Mouse (Mus musculus) gastrocnemius, adult 2 months (tissue): Measurements from ENCODE around the gene Tmem268. TPM values are rescaled to one million over a fixed set of nuclear protein-coding genes. Genes with fewer than 3 reads are reported as not detected.

Experiments used
- DNase-seq: peaks from one replicate; pipeline ENCODE4 v3.0.0; 2022
- H3K27ac ChIP-seq: fragments of 200-600 bp; 2 replicates; pipeline ENCODE4 v1.8.1; 2022; ENCODE audit warnings: mild to moderate bottlenecking
- H3K4me3 ChIP-seq: fragments of 200-600 bp; 2 replicates; pipeline ENCODE4 v1.8.1; 2022; ENCODE audit warnings: mild to moderate bottlenecking, moderate library complexity
- CTCF ChIP-seq: fragments of 200-600 bp; IDR thresholded peaks from 2 replicates; pipeline ENCODE4 v1.8.1; 2022; ENCODE audit warnings: antibody characterized with exemption, mild to moderate bottlenecking, moderate library complexity
- intact Hi-C: fragments of 180-260 bp; cut with DNase I; formaldehyde crosslinking; loops from one replicate; pipeline ENCODE4 v1.15.1; 2025
- total RNA-seq, 2 experiments: library from RNA; stranded (reverse); gene quantifications; 2 replicates each; pipeline ENCODE4 v1.2.3; 2021

Gene Tmem268
- total RNA-seq, 2 experiments from 2014 or later = 13.3 to 14.7 TPM

DNA sequence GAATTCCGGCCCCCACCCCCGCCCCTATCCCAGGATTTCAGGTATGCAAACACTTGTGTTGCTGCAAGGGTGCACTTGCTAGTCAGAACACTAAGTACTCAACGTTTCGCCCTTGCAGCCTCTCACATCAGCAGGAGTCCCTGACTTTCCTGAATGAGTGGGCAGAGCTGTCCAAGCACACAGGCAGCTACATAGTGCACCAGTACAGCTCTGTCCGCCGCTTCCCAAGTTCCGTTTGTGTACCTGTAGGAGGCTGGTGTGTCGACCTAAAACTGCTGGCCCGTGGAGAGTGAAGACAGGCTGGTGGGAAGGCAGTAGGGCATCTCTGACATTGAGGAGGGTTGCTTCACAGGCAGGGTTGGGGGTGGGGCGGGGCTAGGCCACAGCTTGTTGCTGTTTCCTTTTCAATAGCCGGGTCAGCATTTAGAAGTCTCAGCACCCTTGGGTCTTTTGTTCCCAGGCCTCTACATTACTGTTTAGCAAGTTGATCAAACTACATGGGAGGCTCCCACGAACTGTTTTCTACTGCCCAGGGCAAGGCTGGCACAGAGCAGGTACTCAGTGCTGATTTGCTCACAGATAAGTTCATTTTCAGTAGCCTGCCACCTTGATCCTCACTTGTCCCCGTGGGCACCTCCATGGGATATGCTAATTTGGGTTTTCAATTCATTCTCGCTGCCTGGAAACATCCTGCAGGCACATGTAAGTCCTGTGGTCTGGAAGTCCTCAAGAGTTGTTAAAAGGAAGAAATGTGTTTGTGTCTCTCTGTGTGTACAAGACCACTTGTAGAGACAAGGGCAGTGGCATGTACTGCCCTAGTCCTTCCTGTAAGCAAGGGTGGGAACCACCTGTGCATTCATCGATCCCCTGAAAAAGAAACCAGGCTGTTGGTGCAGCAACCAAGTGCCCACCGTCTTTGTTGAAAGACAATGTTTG is 1.2 kb upstream of the Tmem268 start:
- H3K4me3 ChIP-seq = peak overlapping the region; percentile 87
- H3K27ac ChIP-seq = peak overlapping the region; percentile 99
- no peak for TF ChIP-seq CTCF
- intact Hi-C loops = loop anchor here (5.0 kb wide), 2 partner anchors 35 to 50 kb away; no protein-coding TSS in a partner anchor
- no peak for DNase-seq

DNA sequence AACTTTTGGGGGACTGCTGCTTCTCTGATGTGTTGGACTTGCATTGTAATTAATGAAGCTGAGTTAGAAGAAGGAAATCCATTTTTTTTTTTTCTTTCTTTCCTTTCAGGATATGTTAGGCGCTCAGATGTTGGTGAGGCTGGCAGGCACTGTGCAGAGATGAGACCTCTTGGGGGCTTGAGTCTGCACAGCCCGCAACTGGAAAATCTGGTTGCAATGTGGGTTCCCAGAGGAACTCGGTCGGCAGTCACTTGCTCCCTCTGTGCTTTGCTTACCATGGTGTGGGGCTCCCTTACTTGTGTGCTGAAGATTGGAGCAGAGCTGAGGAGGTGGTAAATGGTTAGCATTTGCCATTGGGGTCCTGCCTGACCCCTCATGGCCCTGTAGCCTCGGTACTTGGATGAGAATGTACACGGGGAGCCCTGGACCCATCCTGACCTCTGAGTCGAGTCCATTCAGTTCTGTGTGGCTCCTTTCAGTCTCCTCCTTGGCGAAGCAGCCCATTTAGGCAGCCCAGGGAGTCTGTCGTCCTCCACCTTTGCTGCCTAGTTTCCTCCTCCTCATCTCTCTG is 631 bp downstream of the Tmem268 start:
- no peak for DNase-seq
- no peak for TF ChIP-seq CTCF
- H3K27ac ChIP-seq = peak overlapping the region; percentile 99
- peak overlapping the region; percentile 87 for H3K4me3 ChIP-seq
- intact Hi-C loops = loop anchor here (5.0 kb wide), 2 partner anchors 33 to 52 kb away; no protein-coding TSS in a partner anchor

DNA sequence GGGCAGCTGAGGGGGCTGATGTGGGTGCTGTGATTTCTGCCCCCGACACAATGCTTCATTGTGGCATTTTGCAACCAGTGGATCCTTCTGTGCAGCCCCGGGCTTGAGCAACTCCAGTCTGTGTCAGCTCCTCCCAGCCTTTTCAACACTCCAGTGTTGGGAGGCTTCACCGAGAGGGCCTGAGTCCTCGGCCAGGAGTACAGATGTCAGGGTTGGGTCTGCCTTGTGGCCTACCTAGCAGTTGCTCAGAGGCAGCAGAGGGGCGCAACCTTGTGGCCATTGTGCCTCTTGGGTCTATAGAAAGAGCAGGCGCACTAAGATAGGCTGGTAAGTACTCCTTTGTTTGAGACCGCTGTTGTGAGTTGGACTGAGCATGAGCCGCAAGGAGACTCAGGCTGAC is 1.5 kb downstream of the Tmem268 start:
- intact Hi-C loops = no loop called here
- H3K4me3 ChIP-seq = no peak overlapping the region
- TF ChIP-seq CTCF = no peak
- DNase-seq = no peak
- H3K27ac ChIP-seq = peak overlapping the region; percentile 99; the same call in 1 of the 2 replicates

DNA sequence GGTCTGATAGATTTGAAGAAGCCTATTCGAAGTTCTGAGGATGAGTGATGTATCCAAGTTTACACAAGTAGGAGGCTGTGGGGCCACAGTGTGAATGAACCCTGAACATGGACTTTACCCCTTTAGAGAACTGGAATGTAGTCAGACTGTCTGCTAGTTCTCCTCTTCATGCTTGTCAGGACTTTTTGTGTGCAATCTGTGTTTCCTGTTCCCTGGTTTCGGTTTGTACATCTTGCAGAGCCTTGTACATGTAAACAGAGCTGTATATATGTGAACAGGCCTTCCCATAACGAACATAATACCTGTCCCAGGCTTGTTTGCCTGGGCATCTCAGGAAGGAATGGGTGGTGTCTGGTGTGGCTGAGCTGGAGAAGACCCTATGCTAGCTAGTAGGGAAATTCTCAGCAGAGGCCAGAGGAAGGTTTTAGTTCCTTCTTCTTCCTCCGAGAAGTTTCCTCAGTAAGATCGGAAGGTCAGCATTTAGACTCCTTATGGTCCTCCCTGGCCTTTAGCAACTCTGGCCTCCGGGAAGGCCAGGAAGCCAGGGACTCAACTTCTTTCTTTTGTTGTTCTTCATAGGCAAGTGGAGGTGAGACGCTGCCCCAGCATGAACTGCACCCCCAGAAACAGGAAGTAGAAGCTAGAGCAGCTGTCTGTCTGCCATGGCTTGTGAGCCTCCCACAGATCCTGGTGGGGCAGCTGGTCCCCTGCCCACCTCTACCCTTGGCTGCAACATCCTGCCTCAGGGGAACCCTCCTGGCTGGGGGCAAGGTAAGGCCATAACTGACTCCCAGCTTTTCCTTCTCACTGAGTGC is 3.5 kb downstream of the Tmem268 start:
- TF ChIP-seq CTCF = no peak
- intact Hi-C loops = no loop called here
- DNase-seq = no peak
- H3K4me3 ChIP-seq = no peak overlapping the region
- peak overlapping the region; percentile 12; the same call in 1 of the 2 replicates for H3K27ac ChIP-seq

DNA sequence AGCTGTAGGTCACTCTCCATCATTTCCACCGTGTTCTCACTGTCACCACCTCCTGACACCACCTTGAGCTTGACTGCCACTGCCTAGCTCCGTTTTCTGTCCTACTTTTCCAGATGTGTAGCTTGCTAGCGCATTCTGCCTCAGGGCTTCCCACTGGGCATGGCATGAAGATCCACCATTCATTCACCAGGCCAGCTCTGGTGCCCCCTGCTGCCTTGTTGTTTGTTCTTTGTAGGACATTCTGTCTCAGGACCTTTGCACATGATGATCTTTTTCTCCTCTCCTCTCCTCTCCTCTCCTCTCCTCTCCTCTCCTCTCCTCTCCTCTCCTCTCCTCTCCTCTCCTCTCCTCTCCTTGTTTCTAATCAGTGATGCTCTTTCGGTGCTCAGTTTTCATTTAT is 4.2 kb downstream of the Tmem268 start:
- no peak for DNase-seq
- H3K4me3 ChIP-seq = no peak overlapping the region
- TF ChIP-seq CTCF = no peak
- H3K27ac ChIP-seq = no peak overlapping the region
- intact Hi-C loops = no loop called here

DNA sequence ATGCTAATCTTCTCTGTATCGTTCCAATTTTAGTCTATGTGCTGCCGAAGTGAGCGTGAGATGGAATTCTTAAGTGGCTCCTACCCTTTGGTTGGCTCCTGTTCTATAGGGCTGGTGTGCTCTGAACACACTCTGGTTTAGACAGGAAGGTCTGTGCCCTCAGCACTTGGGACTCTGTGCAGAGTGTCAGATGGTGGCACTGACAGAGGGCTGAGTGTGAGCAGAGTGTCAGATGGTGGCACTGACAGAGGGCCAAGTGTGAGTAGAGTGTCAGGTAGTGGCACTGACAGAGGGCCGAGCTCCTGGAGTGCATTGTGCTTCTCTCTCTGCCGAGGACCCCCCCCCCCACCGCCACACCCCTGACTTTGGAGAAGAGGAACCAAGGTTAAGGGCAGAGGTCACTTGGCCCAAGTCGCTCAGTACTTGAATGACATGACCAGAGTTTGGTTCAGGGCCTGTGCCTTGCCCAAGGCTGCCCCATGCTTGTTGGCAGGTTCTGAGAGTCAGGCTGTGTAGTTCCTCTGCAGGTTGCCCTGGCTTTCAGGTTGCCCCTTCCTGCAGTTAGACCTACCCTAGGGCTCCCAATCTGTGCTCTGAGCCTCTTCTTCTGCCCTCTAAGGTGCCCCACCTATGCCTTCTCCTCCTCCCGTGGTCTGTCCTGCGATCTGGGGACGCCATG is 9.3 kb downstream of the Tmem268 start:
- Histone ChIP-seq H3K27ac (no peak overlapping the region), H3K4me3 (no peak overlapping the region)
- intact Hi-C loops = no loop called here
- TF ChIP-seq CTCF = no peak
- DNase-seq = no peak

DNA sequence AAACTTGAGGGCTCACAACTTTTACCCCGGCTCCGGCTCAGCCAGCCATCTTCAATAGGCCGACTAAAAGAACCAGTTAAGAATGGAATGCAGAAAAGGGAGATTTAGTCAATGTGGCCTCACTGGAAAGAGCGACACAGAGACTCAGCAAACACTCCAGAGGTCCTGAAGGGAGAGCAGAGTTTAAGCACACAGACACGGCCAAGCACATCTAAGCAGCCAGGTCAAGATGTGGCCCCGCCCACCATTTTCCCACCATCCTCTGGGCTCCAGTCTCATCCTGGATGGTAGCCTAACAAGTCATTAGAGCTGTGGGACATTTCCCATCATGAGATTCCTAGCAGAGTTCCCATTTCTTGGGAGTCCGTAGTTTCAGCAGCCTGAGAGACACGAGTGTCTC is 10.7 kb downstream of the Tmem268 start:
- TF ChIP-seq CTCF = no peak
- intact Hi-C loops = no loop called here
- DNase-seq = no peak
- Histone ChIP-seq H3K4me3 (no peak overlapping the region), H3K27ac (no peak overlapping the region)

DNA sequence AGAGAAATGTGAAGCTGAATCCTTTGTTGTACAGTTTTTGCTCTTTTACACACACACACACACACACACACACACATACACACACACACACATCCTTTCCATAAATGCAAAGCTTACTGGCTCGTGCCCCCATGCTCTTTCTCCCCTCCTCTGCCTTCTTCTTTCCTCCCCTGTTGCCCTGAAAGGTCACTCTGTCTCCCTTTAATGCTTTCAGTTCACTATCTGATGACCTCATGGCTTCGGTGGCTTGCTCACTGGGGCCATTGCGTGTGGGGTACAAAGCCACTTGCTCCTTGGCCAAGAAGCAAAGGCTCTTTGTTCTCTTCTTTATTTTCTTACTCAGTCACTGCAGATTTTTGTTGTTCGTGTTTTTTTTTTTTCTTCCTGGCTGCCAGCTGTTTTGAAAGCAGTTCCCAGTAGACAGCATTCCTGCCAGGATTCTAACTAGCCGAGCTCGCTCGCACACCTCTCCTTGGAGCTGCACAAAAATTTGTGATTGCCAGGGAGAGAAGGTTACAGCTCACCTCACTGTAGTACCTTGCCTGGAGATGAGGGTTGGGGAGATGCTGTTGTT is 11.7 kb downstream of the Tmem268 start:
- H3K27ac ChIP-seq = no peak overlapping the region
- no peak overlapping the region for H3K4me3 ChIP-seq
- no peak for TF ChIP-seq CTCF
- no peak for DNase-seq
- intact Hi-C loops = no loop called here

DNA sequence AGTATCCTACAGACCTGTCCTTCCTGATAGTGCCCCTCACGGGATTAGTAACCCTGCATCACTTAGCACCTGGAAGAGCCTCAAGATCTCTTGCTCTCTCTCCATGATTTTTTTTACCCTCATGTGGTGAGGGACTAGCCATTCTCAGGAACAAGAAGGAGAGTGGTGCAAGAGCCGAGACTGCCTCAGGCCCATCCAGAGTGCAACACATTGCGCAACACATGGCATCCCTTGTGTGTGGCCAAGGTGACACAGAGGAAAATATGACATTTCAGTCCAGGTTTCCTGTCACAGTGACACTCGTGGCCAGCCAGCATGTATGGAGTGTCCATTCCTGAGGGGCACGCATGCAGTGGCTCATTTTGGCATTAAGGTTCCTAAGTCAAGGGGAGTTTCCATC is 14.0 kb downstream of the Tmem268 start:
- DNase-seq = no peak
- H3K4me3 ChIP-seq = no peak overlapping the region
- no peak overlapping the region for H3K27ac ChIP-seq
- TF ChIP-seq CTCF = no peak
- intact Hi-C loops = no loop called here

DNA sequence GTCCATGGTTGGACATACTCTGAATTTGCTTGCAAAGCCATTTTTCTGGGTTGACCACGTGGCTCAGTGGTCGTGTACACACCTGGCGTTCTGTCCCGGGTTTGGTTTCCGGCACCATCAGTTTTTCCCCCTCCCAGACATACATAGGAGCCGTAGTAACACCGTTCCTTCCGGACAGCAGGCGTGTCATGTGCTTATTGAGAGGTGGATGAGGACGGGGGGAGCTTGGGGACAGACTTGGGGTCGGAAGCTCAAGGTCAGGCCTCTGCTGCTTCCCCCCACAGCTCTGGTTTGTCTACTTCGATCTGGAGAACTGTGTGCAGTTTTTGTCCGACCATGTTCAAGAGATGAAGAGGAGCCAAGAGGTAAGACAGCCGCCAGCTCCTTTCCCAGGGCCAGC is 21.1 kb downstream of the Tmem268 start:
- H3K27ac ChIP-seq = no peak overlapping the region
- intact Hi-C loops = no loop called here
- no peak for DNase-seq
- no peak overlapping the region for H3K4me3 ChIP-seq
- no peak for TF ChIP-seq CTCF

DNA sequence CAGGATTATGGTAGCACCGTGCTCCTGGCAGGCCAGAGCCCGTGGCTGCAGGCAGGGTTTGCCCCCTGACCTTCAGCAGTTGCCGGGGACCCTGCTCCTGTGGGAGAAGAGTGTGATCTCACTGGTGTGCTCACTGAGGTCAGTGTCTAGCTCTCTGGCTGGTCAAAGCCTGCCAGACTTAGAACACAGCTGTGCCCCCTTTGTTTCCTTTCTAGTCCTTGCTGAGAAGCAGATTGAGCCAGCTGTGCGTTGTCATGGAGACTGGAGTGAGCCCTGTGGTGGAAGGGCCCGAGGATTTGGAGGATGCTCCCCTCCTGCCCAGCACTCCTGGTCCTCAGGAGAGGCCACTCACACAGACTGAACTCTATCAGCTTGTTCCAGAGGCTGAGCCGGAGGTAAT is 21.5 kb downstream of the Tmem268 start:
- DNase-seq = no peak
- no peak for TF ChIP-seq CTCF
- Histone ChIP-seq H3K4me3 (no peak overlapping the region), H3K27ac (no peak overlapping the region)
- intact Hi-C loops = no loop called here

DNA sequence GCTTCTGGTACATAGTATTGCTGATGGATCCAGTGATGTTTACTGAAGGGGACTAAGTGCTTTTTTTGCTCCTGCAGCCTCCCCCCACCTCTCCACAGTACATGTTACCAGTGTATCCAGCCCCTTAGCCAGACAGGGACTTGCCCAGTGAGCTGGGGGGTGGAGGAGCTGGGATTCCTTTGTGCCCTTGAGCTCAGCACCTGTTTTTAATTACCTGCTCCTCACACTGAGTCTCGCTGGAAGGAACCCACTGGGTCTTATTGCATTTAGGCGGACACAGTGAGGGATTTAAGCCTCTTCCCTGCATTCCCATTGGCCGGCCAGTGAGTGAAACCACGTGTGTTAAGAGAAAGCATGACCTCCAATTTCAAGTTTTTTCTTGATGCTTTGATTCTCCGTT is 24.0 kb downstream of the Tmem268 start:
- DNase-seq = no peak
- intact Hi-C loops = no loop called here
- TF ChIP-seq CTCF = no peak
- Histone ChIP-seq H3K4me3 (no peak overlapping the region), H3K27ac (no peak overlapping the region)
